Mouse (Mus musculus) forebrain, embryonic 13.5 days (tissue): ENCODE measurements around the gene Vsir. TPM values are rescaled to one million over a fixed set of nuclear protein-coding genes. Genes with fewer than 3 reads are reported as not detected.

Experiments used
- ATAC-seq: fragments of 200-750 bp; cut with Nextera tagmentation; 2 replicates; pipeline ENCODE4 v1.8.0; 2017
- H3K27ac ChIP-seq: fragments of 300-500 bp; sonication (generic); 2 replicates; pipeline ENCODE4 v1.5.1; 2015; ENCODE audit warnings: inconsistent platforms, mild to moderate bottlenecking, moderate library complexity
- H3K27me3 ChIP-seq: fragments of 300-500 bp; sonication (generic); 2 replicates; pipeline ENCODE4 v1.6.1; 2015; ENCODE audit warnings: mild to moderate bottlenecking, inconsistent platforms
- H3K36me3 ChIP-seq: fragments of 300-500 bp; sonication (generic); 2 replicates; pipeline ENCODE4 v1.6.1; 2015; ENCODE audit warnings: mild to moderate bottlenecking, inconsistent platforms; ENCODE audit not compliant: poor library complexity, severe bottlenecking
- H3K4me1 ChIP-seq: fragments of 300-500 bp; sonication (generic); 2 replicates; pipeline ENCODE4 v1.6.1; 2015; ENCODE audit warnings: inconsistent platforms
- H3K4me2 ChIP-seq: fragments of 300-500 bp; sonication (generic); 2 replicates; pipeline ENCODE4 v1.6.1; 2015; ENCODE audit warnings: inconsistent platforms, mild to moderate bottlenecking, moderate library complexity
- H3K4me3 ChIP-seq: fragments of 300-500 bp; sonication (generic); 2 replicates; pipeline ENCODE4 v1.5.1; 2015; ENCODE audit warnings: mild to moderate bottlenecking, inconsistent platforms
- H3K9ac ChIP-seq: fragments of 300-500 bp; sonication (generic); 2 replicates; pipeline ENCODE4 v1.6.1; 2015; ENCODE audit warnings: mild to moderate bottlenecking, inconsistent platforms
- H3K9me3 ChIP-seq: fragments of 300-500 bp; sonication (generic); replicated peaks from 2 replicates; pipeline ENCODE4 v1.6.1; 2016; ENCODE audit warnings: inconsistent platforms
- WGBS: fragments of 180-500 bp; shearing (Covaris S2); methylation state at CpG from one replicate; pipeline ENCODE4 v1.1.7; 2015; 5-methylcytosine and 5-hydroxymethylcytosine counted together
- polyA plus RNA-seq: library from polyadenylated mRNA; unstranded; fragments of >200 nt; fragmentation: Nextera tagmentation; extraction: Ambion mirVana; gene quantifications from 2 replicates; pipeline ENCODE4 v1.2.1, GENCODE M21; 2015

Gene Vsir
- polyA plus RNA-seq, 1 experiment from 2014 or later, result 1.3 TPM

DNA sequence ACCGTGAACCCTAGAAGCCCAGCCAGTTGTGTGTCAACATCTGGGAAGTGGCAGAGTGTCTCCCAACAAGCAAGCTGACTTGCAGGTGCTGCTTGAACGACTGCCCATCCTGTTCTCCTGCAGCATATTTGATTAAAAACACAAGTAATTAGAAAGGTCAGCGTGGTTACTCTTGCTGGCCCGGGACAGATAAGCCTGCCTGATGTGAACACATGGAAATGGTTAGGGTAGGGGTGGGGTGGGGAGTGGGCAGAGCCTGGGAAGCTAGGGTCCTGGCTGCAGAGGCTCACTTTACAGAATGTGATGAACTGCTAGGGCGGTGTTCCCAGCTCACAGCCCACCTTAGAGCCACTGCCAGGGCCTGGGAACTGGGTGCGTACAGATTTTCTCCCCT is 26.9 kb downstream of the Vsir start:
- H3K27me3 ChIP-seq, result no peaks in the 10 kb centered on the region
- no peak overlapping the region for H3K4me2 ChIP-seq
- H3K36me3 ChIP-seq, result no peaks in the 10 kb centered on the region
- no peak for ATAC-seq
- no peak overlapping the region for H3K9ac ChIP-seq
- no peak overlapping the region for H3K4me3 ChIP-seq
- peaks cover 9% of the 10 kb centered on the region; the same call in 1 of the 2 replicates for H3K4me1 ChIP-seq
- WGBS, result 79% methylated on average over 6 of the region's 6 CpGs
- H3K27ac ChIP-seq, result no peak overlapping the region
- no peaks in the 10 kb centered on the region for H3K9me3 ChIP-seq

DNA sequence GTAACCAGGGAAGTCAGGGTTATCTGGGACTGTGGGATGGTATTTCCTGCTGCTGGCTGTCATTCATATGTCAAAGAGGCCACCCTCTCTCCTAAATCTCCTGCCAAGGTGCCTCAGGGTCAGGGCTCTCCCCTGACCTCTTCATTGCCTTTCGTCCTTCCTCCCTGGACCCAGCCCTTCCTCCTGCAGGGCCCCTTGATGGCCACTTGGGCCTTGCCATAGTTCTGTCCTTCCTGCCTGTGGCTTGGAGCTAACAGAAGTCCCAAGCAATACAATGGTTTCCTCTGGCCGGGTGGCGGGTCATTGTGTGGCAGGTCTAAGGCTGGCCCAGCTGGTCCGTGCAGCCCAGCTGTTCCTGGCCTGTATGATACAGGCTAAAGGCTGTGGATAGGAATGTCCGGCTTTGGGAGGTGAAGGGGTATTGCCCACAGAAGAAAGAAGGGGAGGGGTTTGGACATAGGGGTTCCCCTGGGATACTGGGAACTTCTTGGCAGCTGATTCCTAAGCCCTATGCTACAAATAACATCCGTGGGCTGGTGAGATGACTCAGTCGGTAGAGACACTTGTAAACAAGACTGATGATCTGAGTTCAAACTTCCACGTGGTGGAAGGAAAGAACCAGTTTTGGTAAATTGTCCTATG is 27.4 kb downstream of the Vsir start:
- Histone ChIP-seq H3K27ac (no peak overlapping the region), H3K36me3 (no peaks in the 10 kb centered on the region), H3K27me3 (no peaks in the 10 kb centered on the region), H3K9me3 (no peaks in the 10 kb centered on the region), H3K4me3 (no peak overlapping the region), H3K4me2 (no peak overlapping the region), H3K9ac (no peak overlapping the region), H3K4me1 (peaks cover 9% of the 10 kb centered on the region; the same call in 1 of the 2 replicates)
- no peak for ATAC-seq
- WGBS, result 74% methylated on average over 8 of the region's 8 CpGs

DNA sequence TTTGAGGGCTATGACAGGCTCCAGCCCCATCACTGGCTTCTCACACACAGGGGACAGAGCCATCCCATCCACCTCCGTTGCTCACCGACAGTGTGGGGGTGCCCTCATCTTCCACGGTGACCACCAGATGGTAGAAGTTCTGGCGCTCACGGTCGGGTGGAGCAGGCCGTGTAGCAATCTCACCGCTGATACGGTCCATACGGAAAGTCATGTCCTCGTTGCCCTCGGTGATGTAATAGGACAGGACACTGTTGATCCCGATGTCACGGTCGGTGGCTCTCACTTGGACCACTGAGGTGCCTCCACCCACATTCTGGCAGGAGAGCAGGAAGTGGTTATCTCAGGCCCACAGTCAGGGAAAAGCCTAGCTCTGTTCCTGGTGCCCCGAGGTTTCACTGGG is 30.1 kb downstream of the Vsir start:
- no peak for ATAC-seq
- WGBS, result 93% methylated on average over 16 of the region's 16 CpGs

DNA sequence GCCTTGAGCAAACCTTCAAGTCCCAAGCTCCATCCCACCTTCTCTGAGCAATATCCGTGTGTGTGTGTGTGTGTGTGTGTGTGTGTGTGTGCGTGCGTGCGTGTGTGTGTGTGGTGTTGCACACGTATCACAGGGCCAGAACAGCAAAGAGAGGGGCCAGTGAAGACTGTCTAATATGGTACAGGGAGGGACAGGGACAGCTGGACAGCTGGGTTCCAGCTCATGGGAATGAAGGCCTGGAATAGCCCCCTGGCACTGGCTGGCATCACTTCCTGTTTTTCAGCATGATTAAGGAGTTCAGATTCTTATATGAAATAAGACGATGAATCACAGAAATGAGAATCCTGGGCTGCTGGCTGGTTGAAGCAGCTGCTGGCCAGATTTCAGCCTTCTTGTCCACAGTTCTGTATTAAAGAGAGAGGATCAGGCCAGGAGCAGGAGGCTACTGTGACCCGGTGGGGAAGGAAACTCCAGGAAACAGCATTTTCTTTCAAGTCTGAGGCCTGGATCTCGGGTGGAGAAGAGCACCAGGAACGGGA is 32.8 kb downstream of the Vsir start:
- Histone ChIP-seq H3K27me3 (no peaks in the 10 kb centered on the region), H3K9me3 (no peaks in the 10 kb centered on the region), H3K4me3 (no peak overlapping the region), H3K27ac (no peak overlapping the region), H3K9ac (no peak overlapping the region), H3K4me1 (no peaks in the 10 kb centered on the region), H3K4me2 (no peak overlapping the region), H3K36me3 (no peaks in the 10 kb centered on the region)
- ATAC-seq, result no peak
- 78% methylated on average over 9 of the region's 9 CpGs for WGBS

More for the DNA sequence above, 30.1 kb downstream of the Vsir start:
- Histone ChIP-seq H3K4me2 (no peak overlapping the region), H3K9me3 (no peaks in the 10 kb centered on the region), H3K36me3 (no peaks in the 10 kb centered on the region), H3K4me3 (no peak overlapping the region), H3K9ac (no peak overlapping the region), H3K27me3 (no peaks in the 10 kb centered on the region), H3K27ac (no peak overlapping the region), H3K4me1 (no peaks in the 10 kb centered on the region)

DNA sequence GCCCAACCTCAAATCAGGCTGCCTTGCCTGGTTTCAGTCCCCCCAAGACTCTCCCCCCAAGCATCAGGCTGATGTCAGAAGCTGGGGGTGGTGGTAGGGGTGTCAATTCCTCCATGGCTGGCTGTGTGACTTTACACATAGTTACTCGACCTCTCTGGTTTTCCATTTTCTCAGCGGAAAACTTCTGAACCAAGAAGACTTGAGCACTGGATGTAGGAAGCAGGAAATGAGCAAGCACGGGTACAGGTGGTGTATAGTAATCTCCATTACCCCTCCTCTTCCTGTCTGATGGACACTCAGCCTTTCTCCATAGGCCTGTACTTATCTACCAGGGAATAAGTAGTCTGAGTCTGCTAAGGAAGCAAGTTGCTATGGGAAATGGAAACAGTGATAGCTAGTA is 33.6 kb downstream of the Vsir start:
- H3K27ac ChIP-seq, result no peak overlapping the region
- no peak for ATAC-seq
- H3K4me1 ChIP-seq, result no peaks in the 10 kb centered on the region
- H3K27me3 ChIP-seq, result no peaks in the 10 kb centered on the region
- no peak overlapping the region for H3K4me3 ChIP-seq
- no peak overlapping the region for H3K9ac ChIP-seq
- no peaks in the 10 kb centered on the region for H3K9me3 ChIP-seq
- 70% methylated on average over 3 of the region's 3 CpGs for WGBS
- H3K36me3 ChIP-seq, result no peaks in the 10 kb centered on the region
- no peak overlapping the region for H3K4me2 ChIP-seq

DNA sequence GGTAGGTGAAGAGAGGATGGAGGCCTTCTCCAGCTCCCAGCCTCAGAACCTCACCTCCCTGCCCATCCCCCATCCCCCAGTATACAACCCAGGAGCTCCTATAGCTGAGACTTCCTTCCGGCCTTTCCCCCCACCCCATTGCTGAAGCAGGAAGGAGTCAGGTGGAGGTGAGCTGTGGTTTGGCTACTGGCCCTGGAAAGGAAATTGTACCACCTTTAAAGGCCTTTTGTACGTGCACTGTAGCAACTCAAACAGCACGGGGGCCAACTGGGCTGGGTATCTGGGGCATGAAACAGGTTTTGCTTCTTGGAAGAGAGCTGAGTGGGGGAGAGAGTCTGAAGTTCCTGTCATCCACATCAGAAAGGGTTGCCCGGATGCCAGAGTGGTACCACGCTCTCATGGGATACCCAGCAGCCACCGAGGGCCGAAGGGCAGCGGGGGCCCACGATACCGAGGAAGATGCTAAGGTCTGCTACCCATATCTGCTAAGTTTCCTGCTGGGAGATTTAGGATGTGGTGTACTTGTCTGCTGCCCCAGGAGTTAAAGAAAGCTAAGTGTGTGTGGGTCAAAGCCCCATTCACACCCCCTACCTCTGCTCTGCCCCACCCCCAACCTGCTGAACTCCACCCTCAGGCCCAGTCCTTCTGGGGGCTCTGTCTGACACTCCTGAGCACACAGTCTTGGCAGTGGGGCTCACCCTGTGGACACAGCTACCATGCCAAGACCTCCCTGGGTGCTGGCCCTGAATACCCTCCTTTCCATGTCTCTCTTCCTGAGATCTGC is 34.7 kb downstream of the Vsir start:
- ATAC-seq, result no peak
- no peak overlapping the region for H3K27ac ChIP-seq
- no peaks in the 10 kb centered on the region for H3K36me3 ChIP-seq
- no peak overlapping the region for H3K4me3 ChIP-seq
- H3K9me3 ChIP-seq, result no peaks in the 10 kb centered on the region
- no peak overlapping the region for H3K4me2 ChIP-seq
- WGBS, result 82% methylated on average over 10 of the region's 10 CpGs
- no peak overlapping the region for H3K9ac ChIP-seq
- no peaks in the 10 kb centered on the region for H3K4me1 ChIP-seq
- no peaks in the 10 kb centered on the region for H3K27me3 ChIP-seq

DNA sequence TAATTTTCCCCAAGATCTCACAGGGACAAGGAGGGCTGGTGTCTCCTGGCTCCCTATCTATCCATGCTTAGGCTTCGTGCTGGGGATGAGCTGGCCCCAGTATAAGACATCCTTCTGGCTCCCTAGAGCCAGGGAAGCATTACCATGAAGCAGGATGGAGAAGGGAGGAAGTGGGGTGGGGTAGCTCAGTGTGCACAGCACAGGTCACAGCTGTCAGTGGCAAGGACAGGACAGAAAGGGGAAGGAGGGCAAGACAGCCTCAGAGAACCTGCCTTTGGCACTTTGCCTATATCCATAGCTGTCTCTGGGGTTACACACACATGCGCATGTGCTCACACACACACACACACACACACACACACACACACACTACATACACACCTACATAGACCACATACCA is 41.7 kb downstream of the Vsir start:
- WGBS, result 82% methylated on average over 2 of the region's 2 CpGs
- H3K4me2 ChIP-seq, result no peak overlapping the region
- 0 out of 2 replicates have a peak, but pooled peaks cover 6% of the 10 kb centered on the region for H3K4me1 ChIP-seq
- no peak overlapping the region for H3K9ac ChIP-seq
- H3K4me3 ChIP-seq, result no peak overlapping the region
- H3K9me3 ChIP-seq, result no peaks in the 10 kb centered on the region
- H3K36me3 ChIP-seq, result no peaks in the 10 kb centered on the region
- ATAC-seq, result no peak
- no peaks in the 10 kb centered on the region for H3K27me3 ChIP-seq
- no peak overlapping the region for H3K27ac ChIP-seq

- Histone ChIP-seq H3K4me3 (no peak overlapping the region), H3K4me1 (0 out of 2 replicates have a peak, but pooled peaks cover 12% of the 10 kb centered on the region), H3K4me2 (no peak overlapping the region), H3K9ac (no peak overlapping the region), H3K9me3 (no peaks in the 10 kb centered on the region), H3K27ac (no peak overlapping the region), H3K36me3 (no peaks in the 10 kb centered on the region), H3K27me3 (no peaks in the 10 kb centered on the region)
- 68% methylated on average over 9 of the region's 9 CpGs for WGBS
- no peak for ATAC-seq
Measured at GRCm38 (mm10) chr10:60389447-60389865, 42.8 kb downstream of the Vsir start.

GRCm38 (mm10) chr10:60390177-60390903 is 43.7 kb downstream of the Vsir start:
- peaks cover 21% of the 10 kb centered on the region; the same call in 1 of the 2 replicates for H3K4me1 ChIP-seq
- no peak for ATAC-seq
- WGBS, result 29% methylated on average over 6 of the region's 6 CpGs

GRCm38 (mm10) chr10:60390904-60391420 is 44.3 kb downstream of the Vsir start:
- Histone ChIP-seq H3K4me1 (peaks cover 22% of the 10 kb centered on the region; the same call in 1 of the 2 replicates), H3K36me3 (no peaks in the 10 kb centered on the region), H3K9ac (no peak overlapping the region), H3K9me3 (no peaks in the 10 kb centered on the region), H3K27me3 (no peaks in the 10 kb centered on the region), H3K4me3 (no peak overlapping the region), H3K4me2 (no peak overlapping the region), H3K27ac (no peak overlapping the region)
- no peak for ATAC-seq
- WGBS, result 66% methylated on average over 5 of the region's 5 CpGs

More at GRCm38 (mm10) chr10:60390177-60390903, 43.7 kb downstream of the Vsir start:
- Histone ChIP-seq H3K9me3 (no peaks in the 10 kb centered on the region), H3K4me3 (no peak overlapping the region), H3K9ac (no peak overlapping the region), H3K36me3 (no peaks in the 10 kb centered on the region), H3K27ac (no peak overlapping the region), H3K27me3 (no peaks in the 10 kb centered on the region), H3K4me2 (no peak overlapping the region)

GRCm38 (mm10) chr10:60391661-60392060 is 45.0 kb downstream of the Vsir start:
- H3K27ac ChIP-seq, result no peak overlapping the region
- H3K9me3 ChIP-seq, result no peaks in the 10 kb centered on the region
- no peak for ATAC-seq
- no peaks in the 10 kb centered on the region for H3K27me3 ChIP-seq
- no peak overlapping the region for H3K9ac ChIP-seq
- 89% methylated on average over 9 of the region's 9 CpGs for WGBS
- no peaks in the 10 kb centered on the region for H3K36me3 ChIP-seq
- no peak overlapping the region for H3K4me2 ChIP-seq
- peaks cover 22% of the 10 kb centered on the region; the same call in 1 of the 2 replicates for H3K4me1 ChIP-seq
- H3K4me3 ChIP-seq, result no peak overlapping the region
